ENCODE assay signal across 9 mouse cellular contexts in the genomic region with DNA sequence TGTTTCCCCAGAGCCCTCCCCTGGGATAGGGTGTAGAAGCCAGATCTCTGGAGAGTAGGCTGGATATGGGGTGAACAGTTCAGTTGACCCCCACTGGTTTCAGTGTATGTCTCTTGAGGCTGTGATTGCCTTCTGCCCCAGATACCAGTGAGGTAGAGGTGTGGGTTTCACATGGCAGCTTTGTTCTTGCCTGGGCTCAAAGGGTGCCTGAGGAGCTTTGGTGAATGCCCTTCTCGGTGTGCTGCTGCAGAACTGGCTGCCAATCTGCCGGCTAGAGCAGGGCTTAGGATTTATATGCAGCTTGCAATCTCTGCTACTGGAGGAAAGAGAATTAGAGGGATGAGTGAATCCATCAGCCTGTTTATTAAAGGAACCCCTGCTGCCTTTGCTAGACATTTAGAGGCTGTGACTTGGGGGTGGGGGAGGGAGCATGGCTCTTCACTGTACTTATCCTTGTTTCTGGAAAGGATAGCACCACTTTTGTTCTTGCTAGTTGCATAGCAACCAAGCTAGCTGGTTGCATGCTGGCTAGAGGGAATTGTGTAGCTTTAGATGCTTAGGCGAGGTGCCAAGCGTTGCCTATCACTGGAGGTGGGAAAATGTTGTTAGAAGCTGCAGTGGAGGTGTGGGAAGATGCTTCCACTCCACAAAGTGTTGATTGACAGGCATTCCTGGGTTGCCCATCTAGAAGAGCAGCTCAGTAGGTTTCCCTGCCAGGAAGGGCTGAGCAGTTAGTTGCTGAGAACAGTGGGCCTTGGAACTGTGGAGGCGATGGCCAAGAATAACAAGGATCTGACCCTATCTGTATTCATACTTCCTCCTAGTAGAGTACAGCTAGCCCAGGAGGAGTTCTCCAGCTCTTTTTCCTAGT. TPM values are rescaled to one million over a fixed set of nuclear protein-coding genes. Genes with fewer than 3 reads are reported as not detected.
DNase-seq lines count a peak whose midpoint lies in the region; ATAC-seq and TF ChIP-seq lines count a peak whose summit lies in the region.
"Had no signal": no experiment of that assay in that cellular context is flagged by ENCODE, and none has a peak within 500 bp of the region (broad histone marks: within the 10 kb centered on the region; RNA-seq: fewer than 3 reads in every experiment).

No protein-coding gene starts in this region.

- H3K9ac ChIP-seq in forebrain, embryonic 13.5 days: peak overlapping the region; percentile 55
- H3K9ac ChIP-seq: liver, embryonic 14.5 days had no signal

- no peak for DNase-seq in gastrocnemius, adult 2 months
- no peak for DNase-seq in gastrocnemius, postnatal 4 days (ENCODE audit: low spot score in 2 of 2)
- DNase-seq in layer of hippocampus, adult 18-20 months (ENCODE audit: low spot score in 2 of 2): peak; percentile 79 to 89
- no peak for DNase-seq in ovary, adult 18-20 months (ENCODE audit: low spot score)
- DNase-seq in embryo, embryonic 9.5 days (ENCODE audit: extremely low spot score): no peak
- DNase-seq in spleen, adult 18-20 months: no peak

- intact Hi-C loops in gastrocnemius, adult 2 months (cut with DNase I): no loop called here

- H3K36me3 ChIP-seq in forebrain, embryonic 13.5 days (ENCODE audit: poor library complexity, severe bottlenecking): 0 out of 2 replicates have a peak, but pooled peaks cover 10% of the 10 kb centered on the region

- TF ChIP-seq CTCF in gastrocnemius, adult 2 months (IDR thresholded peaks at IDR 0.05): no peak
- TF ChIP-seq CTCF in olfactory bulb, adult 2 months (IDR thresholded peaks at IDR 0.05; ENCODE audit: insufficient read depth, low read depth, low read length): no peak

- no peaks in the 10 kb centered on the region for H3K9me3 ChIP-seq in forebrain, embryonic 13.5 days (replicated peaks)

- peak overlapping the region; percentile 73 for H3K27ac ChIP-seq in gastrocnemius, adult 2 months
- H3K27ac ChIP-seq in forebrain, embryonic 13.5 days: peak overlapping the region; percentile 97
- H3K27ac ChIP-seq in olfactory bulb, adult 2 months (ENCODE audit: insufficient read depth, low read depth, low read length): peak overlapping the region; percentile 94
- H3K27ac ChIP-seq: liver, embryonic 14.5 days had no signal

- no peak for TF ChIP-seq POLR2A in olfactory bulb, adult 2 months (IDR thresholded peaks at IDR 0.05; ENCODE audit: insufficient read depth, low read depth, low read length)

- H3K4me1 ChIP-seq in forebrain, embryonic 13.5 days: peaks cover 28% of the 10 kb centered on the region
- peaks cover 17% of the 10 kb centered on the region for H3K4me1 ChIP-seq in olfactory bulb, adult 2 months (ENCODE audit: control insufficient read depth, insufficient read depth, low read length)

- peak overlapping the region; percentile 49 for H3K4me2 ChIP-seq in forebrain, embryonic 13.5 days

- peak; percentile 88 for ATAC-seq in forebrain, embryonic 13.5 days

- peak overlapping the region; percentile 23 for H3K4me3 ChIP-seq in gastrocnemius, adult 2 months
- peak overlapping the region; percentile 2; the same call in 1 of the 2 replicates for H3K4me3 ChIP-seq in forebrain, embryonic 13.5 days
- H3K4me3 ChIP-seq in olfactory bulb, adult 2 months (ENCODE audit: insufficient read depth, low read depth, low read length): peak overlapping the region; percentile 1; the same call in 1 of the 2 replicates

- no peaks in the 10 kb centered on the region for H3K27me3 ChIP-seq in forebrain, embryonic 13.5 days

- 21% methylated on average over 5 of the region's 5 CpGs for WGBS in forebrain, embryonic 13.5 days
- WGBS in olfactory bulb, adult 2 months: 4% methylated on average over 5 of the region's 5 CpGs

RNA-seq across cellular contexts. Expression of a gene that starts 7.7 kb away (rescaled TPM):
- 1,000 to 10,000 TPM; 1,155 to 1,439 TPM for total RNA-seq in gastrocnemius, adult 2 months (2021)
- total RNA-seq in gastrocnemius, postnatal 4 days (2021): 100 to 1,000 TPM; 650 to 720 TPM
- 202 and 211 TPM in 2 replicates for polyA plus RNA-seq in forebrain, embryonic 13.5 days (2015; fragmentation: Nextera tagmentation; extraction: Ambion mirVana)
- 100 to 1,000 TPM; 452 to 460 TPM for total RNA-seq in layer of hippocampus, adult 18-20 months (2021)
- polyA plus RNA-seq in olfactory bulb, adult 2 months (2012; ENCODE audit: insufficient read depth, insufficient read length, low replicate concordance, missing spikeins): 365 TPM in 1 of 2 replicates, not detected in the other

RNA-seq across cellular contexts. Expression of a gene that starts 8.1 kb away (rescaled TPM):
- total RNA-seq in gastrocnemius, adult 2 months (2021): 10 to 100 TPM; 38.4 to 39.9 TPM
- total RNA-seq in gastrocnemius, postnatal 4 days (2021): 10 to 100 TPM; 48.9 to 55.8 TPM
- 159 and 177 TPM in 2 replicates for polyA plus RNA-seq in forebrain, embryonic 13.5 days (2015; fragmentation: Nextera tagmentation; extraction: Ambion mirVana)
- 10 to 100 TPM; 34.3 to 36.2 TPM for total RNA-seq in layer of hippocampus, adult 18-20 months (2021)
- polyA plus RNA-seq in olfactory bulb, adult 2 months (2012; ENCODE audit: insufficient read depth, insufficient read length, low replicate concordance, missing spikeins): not detected in 2 replicates

RNA-seq across cellular contexts. Expression of a gene that starts 21.2 kb away (rescaled TPM):
- 100 to 1,000 TPM; 151 to 205 TPM for total RNA-seq in gastrocnemius, adult 2 months (2021)
- 10 to 100 TPM; 34.5 to 44.1 TPM for total RNA-seq in gastrocnemius, postnatal 4 days (2021)
- polyA plus RNA-seq in forebrain, embryonic 13.5 days (2015; fragmentation: Nextera tagmentation; extraction: Ambion mirVana): 19.1 and 21.7 TPM in 2 replicates
- 10 to 100 TPM; 33.8 to 45.2 TPM for total RNA-seq in layer of hippocampus, adult 18-20 months (2021)
- not detected in 2 replicates for polyA plus RNA-seq in olfactory bulb, adult 2 months (2012; ENCODE audit: insufficient read depth, insufficient read length, low replicate concordance, missing spikeins)

RNA-seq across cellular contexts. Expression of a gene that starts 46.3 kb away (rescaled TPM):
- 1 to 10 TPM; 6.4 to 7.6 TPM for total RNA-seq in gastrocnemius, adult 2 months (2021)
- total RNA-seq in gastrocnemius, postnatal 4 days (2021): 10 to 100 TPM; 14.1 to 16.5 TPM
- polyA plus RNA-seq in forebrain, embryonic 13.5 days (2015; fragmentation: Nextera tagmentation; extraction: Ambion mirVana): 85.7 and 86.0 TPM in 2 replicates
- 10 to 100 TPM; 47.4 to 50.7 TPM for total RNA-seq in layer of hippocampus, adult 18-20 months (2021)
- not detected in 2 replicates for polyA plus RNA-seq in olfactory bulb, adult 2 months (2012; ENCODE audit: insufficient read depth, insufficient read length, low replicate concordance, missing spikeins)

RNA-seq across cellular contexts. Expression of a gene that starts 56.8 kb away (rescaled TPM):
- 1 to 10 TPM; 1.6 to 2.1 TPM for total RNA-seq in gastrocnemius, adult 2 months (2021)
- 1 to 10 TPM; 9.1 to 9.4 TPM for total RNA-seq in gastrocnemius, postnatal 4 days (2021)
- polyA plus RNA-seq in forebrain, embryonic 13.5 days (2015; fragmentation: Nextera tagmentation; extraction: Ambion mirVana): 60.6 and 74.9 TPM in 2 replicates
- 10 to 100 TPM; 71.1 to 72.6 TPM for total RNA-seq in layer of hippocampus, adult 18-20 months (2021)
- polyA plus RNA-seq in olfactory bulb, adult 2 months (2012; ENCODE audit: insufficient read depth, insufficient read length, low replicate concordance, missing spikeins): not detected in 2 replicates

Comparison
In these comparisons a context has a peak if more than half of its experiments do, and no peak if none do; other contexts are left out.
1. DNase-seq: peak in layer of hippocampus, adult 18-20 months (2 of 2); none in gastrocnemius, adult 2 months (single experiment), gastrocnemius, postnatal 4 days (0 of 2), ovary, adult 18-20 months (single experiment), embryo, embryonic 9.5 days (single experiment) and spleen, adult 18-20 months (0 of 2).
2. Peak in every context shown above with its lines, with median percentiles within 50 percentile points of each other: H3K27ac ChIP-seq and H3K4me3 ChIP-seq.